Mouse (Mus musculus): ENCODE data around the gene Cda.

Gene Cda

GRCm38 (mm10) chr4:138367641-138368497, at the start of gene Cda:
Gene Cda, minus strand, starts transcription at chr4:138367992.
- DNase-seq (ENCODE audit: low read depth, low spot score): no peak

- peak; percentile 89 for DNase-seq (ENCODE audit: low read depth, low spot score)
Observed at GRCm38 (mm10) chr4:138416414-138416813, 48.6 kb upstream of the Cda start.

GRCm38 (mm10) chr4:138415991-138416390, 48.2 kb upstream of the Cda start:
- no peak for DNase-seq (ENCODE audit: low read depth, low spot score)

GRCm38 (mm10) chr4:138414725-138415124, 46.9 kb upstream of the Cda start:
- DNase-seq (ENCODE audit: low read depth, low spot score): no peak

GRCm38 (mm10) chr4:138411504-138412121, 43.8 kb upstream of the Cda start:
- peak; percentile 51 for DNase-seq (ENCODE audit: low read depth, low spot score)

GRCm38 (mm10) chr4:138411011-138411410, 43.2 kb upstream of the Cda start:
- peak; percentile 90 for DNase-seq (ENCODE audit: low read depth, low spot score)

- DNase-seq (ENCODE audit: low read depth, low spot score): peak; percentile 54
Observed at GRCm38 (mm10) chr4:138407479-138408194, 39.8 kb upstream of the Cda start.

- peak; percentile 62 for DNase-seq (ENCODE audit: low read depth, low spot score)
Observed at GRCm38 (mm10) chr4:138404806-138405205, 37.0 kb upstream of the Cda start.

- DNase-seq (ENCODE audit: low read depth, low spot score): no peak
Observed at GRCm38 (mm10) chr4:138396711-138397110, 28.9 kb upstream of the Cda start.

- peak; percentile 82 for DNase-seq (ENCODE audit: low read depth, low spot score)
Observed at GRCm38 (mm10) chr4:138395971-138396645, 28.3 kb upstream of the Cda start, which contains the start of gene Fam43b. Gene Fam43b, minus strand, starts transcription at chr4:138396528.

GRCm38 (mm10) chr4:138395087-138395970, 27.5 kb upstream of the Cda start:
- DNase-seq (ENCODE audit: low read depth, low spot score): no peak

GRCm38 (mm10) chr4:138393703-138394102, 25.9 kb upstream of the Cda start:
- no peak for DNase-seq (ENCODE audit: low read depth, low spot score)

GRCm38 (mm10) chr4:138383789-138384188, 16.0 kb upstream of the Cda start:
- DNase-seq (ENCODE audit: low read depth, low spot score): peak; percentile 92

GRCm38 (mm10) chr4:138382462-138382861, 14.7 kb upstream of the Cda start:
- peak; percentile 62 for DNase-seq (ENCODE audit: low read depth, low spot score)

GRCm38 (mm10) chr4:138380132-138380689, 12.4 kb upstream of the Cda start:
- DNase-seq (ENCODE audit: low read depth, low spot score): no peak

- DNase-seq (ENCODE audit: low read depth, low spot score): peak; percentile 74
Observed at GRCm38 (mm10) chr4:138379091-138379840, 11.5 kb upstream of the Cda start.

GRCm38 (mm10) chr4:138377526-138377925, 9.7 kb upstream of the Cda start:
- DNase-seq (ENCODE audit: low read depth, low spot score): peak; percentile 65

- DNase-seq (ENCODE audit: low read depth, low spot score): no peak
Observed at GRCm38 (mm10) chr4:138375117-138375516, 7.3 kb upstream of the Cda start.

GRCm38 (mm10) chr4:138370996-138371516, 3.3 kb upstream of the Cda start:
- no peak for DNase-seq (ENCODE audit: low read depth, low spot score)

Measured in ES-CJ7 (cell line).